Mouse (Mus musculus) liver, embryonic 14.5 days (tissue): ENCODE results near the gene Sapcd2.

Source experiments
- CTCF ChIP-seq: IDR thresholded peaks from 2 replicates; pipeline ENCODE4 v1.5.1; 2016; ENCODE audit warnings: antibody characterized with exemption, low read depth, control low read depth
- EP300 ChIP-seq: IDR thresholded peaks from 2 replicates; pipeline ENCODE4 v1.6.1; 2016; ENCODE audit warnings: antibody characterized with exemption, low read depth

DNA sequence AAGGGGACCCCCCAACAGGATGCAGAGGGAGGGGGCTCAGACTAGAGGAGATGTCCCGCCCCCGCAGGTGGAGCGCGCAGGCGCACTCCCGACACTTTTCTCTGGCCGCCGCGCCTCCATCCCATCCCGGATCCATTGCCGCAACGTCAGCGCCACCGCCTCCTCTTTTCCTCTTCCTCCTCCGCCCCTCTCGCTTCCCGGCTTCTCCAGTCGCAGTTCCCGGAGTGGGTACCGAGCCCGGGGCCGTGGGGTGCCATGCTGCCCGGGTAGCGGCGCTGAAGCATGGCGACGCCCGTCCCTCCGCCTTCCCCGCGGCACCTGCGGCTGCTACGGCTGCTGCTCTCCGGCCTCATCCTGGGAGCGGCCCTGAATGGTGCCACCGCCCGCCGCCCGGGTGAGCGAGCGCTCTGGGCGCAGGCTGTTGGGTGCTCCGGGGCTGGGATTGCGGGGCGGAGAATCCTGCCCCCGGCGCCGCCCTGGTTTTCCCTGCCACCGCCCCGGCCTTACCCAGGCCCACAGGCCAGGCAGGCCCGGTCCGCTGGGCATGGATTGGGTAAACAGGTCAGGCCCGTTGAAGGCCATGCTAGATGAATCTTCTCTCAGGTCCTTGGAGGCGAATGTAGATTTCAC, 31.0 kb downstream of the Sapcd2 start:
- TF ChIP-seq EP300 (no peak), CTCF (no peak)
